Mouse (Mus musculus): Measurements from ENCODE around the gene Pla2g10.

DNA sequence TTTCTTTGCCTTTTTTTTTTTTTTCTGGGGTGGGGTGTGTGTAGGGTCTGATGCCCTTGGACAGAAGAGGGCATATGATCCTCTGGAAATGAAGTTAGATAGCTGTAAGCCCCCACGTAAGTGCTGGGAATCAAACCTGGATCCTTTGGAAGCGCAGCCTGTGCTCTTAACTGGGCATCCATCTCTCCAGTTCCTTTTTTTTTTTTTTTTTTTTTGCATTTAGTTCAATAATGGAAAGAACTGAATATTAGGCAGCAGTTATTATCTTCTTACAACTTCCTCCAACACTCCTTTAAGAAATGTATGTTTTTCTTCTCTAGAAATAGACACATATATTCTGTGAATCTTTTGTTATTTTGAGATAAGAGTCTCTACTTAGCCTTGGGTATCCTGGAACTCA, 27.0 kb upstream of the Pla2g10 start:
- TF ChIP-seq USF1 (IDR thresholded peaks at IDR 0.05; ENCODE audit: low read depth) = no peak
- TF ChIP-seq POLR2A (IDR thresholded peaks at IDR 0.05; ENCODE audit: insufficient read length, low read depth) = no peak
- TF ChIP-seq POLR2AphosphoS2 (IDR thresholded peaks at IDR 0.05; ENCODE audit: insufficient read length, low read depth) = no peak

All from myocyte (in vitro differentiated cells).